Mouse (Mus musculus): ENCODE data around the gene Megf9.

DNA sequence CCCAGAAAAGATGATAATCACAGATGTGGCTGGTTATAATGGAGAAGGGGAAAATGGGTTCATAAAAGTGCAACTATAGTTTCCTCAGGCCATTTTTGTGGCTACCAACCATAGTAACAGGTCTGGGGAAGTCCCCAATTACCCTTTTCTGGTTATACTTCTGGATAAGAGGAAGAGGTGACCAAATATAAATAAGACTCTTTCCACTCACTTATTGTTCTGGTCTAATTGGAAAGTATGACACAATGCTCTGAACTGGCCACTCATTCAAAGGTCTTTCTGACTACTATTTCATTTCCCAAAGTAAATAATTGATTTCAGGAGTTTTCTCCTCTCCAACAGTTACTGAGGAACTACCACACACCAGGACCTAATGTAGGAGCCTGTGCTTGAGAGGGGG, 19.3 kb downstream of the Megf9 start:
- no peak for TF ChIP-seq CTCF (IDR thresholded peaks at IDR 0.05; ENCODE audit: low read depth, low read length)
- no peak for TF ChIP-seq POLR2A (IDR thresholded peaks at IDR 0.05; ENCODE audit: insufficient read depth, low read length)
